Mouse (Mus musculus): ENCODE measurements around the gene C130032M10Rik. TPM values are rescaled to one million over a fixed set of nuclear protein-coding genes. Genes with fewer than 3 reads are reported as not detected.
A peak's percentile ranks its signal among the peaks of the same experiment; 100 is the strongest.

C130032M10Rik gene
- polyA plus RNA-seq, 1 experiment, result 0.06 TPM

DNA sequence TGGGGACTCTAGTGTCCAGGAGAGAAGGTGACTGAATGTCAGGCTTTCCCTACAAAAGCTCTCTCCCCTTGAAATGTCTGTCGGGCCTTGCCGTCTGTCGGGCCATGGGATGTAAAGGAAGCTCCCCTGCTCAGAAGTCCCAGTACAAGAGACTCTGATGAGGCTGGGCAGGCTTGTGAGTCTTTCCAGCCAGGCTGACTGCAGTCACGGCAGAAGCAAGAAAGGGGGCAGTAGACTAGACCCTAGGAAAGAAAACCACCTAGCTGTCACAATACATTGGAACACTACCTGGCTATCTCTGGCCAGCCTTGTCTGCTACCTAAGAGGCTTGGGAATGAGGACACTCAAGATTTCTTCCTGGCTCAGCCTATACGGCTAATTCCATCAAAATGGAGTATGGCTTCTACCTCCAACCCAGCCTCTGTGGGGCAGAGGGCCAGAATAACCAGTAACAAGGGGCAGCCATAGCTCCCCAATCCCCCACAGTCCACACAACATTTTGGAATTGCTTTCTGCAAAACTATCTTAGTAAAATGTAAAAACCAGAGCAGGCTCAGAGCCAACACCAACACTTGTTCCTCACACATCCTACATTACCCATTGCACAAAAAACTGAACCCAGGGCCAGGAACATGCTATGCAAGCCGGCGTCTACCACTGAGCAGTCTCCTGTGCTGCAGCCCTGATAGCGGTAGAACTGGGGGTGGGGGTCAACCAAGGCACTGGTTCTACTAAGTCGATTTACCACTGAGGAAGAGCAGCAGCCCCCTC, 19.4 kb downstream of the C130032M10Rik start:
- no peaks in the 10 kb centered on the region for H3K27me3 ChIP-seq (ENCODE audit: control insufficient read depth, insufficient read depth, insufficient read length)
- no peak overlapping the region for H3K4me2 ChIP-seq (ENCODE audit: low read depth)
- H3ac ChIP-seq (ENCODE audit: control insufficient read depth, insufficient read length), result no peak overlapping the region
- H3K4me3 ChIP-seq, result no peak overlapping the region
- no peaks in the 10 kb centered on the region for H3K79me2 ChIP-seq (ENCODE audit: control insufficient read depth, insufficient read depth)
- TF ChIP-seq MAX (IDR thresholded peaks at IDR 0.05; ENCODE audit: low read depth), result no peak
- no peaks in the 10 kb centered on the region for H3K36me3 ChIP-seq (ENCODE audit: control insufficient read depth, insufficient read depth)

DNA sequence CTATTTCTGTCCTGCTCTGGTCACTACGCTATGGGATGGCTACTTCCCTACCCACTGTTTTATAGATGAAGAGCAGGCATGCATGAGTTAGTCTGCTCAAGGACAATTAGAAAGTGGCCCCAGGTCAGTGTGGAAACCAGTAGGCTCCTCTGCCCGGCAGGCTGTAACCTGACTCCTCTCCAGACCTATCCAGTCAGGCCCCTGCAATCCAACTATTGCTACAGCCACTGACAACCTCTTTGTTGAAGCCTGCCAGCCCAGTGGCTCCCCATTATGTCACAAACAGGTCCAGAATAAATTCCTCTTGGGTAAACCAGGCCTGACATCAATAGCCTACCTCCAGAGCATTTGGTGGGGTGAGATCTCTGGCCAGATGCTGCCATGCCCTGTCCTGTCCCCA, 21.1 kb downstream of the C130032M10Rik start:
- H3K4me3 ChIP-seq, result no peak overlapping the region
- no peak overlapping the region for H3ac ChIP-seq (ENCODE audit: control insufficient read depth, insufficient read length)

GRCm38 (mm10) chr9:114538996-114539563, 23.6 kb downstream of the C130032M10Rik start:
- Histone ChIP-seq H3ac (ENCODE audit: control insufficient read depth, insufficient read length) (no peak overlapping the region), H3K27me3 (ENCODE audit: control insufficient read depth, insufficient read depth, insufficient read length) (no peaks in the 10 kb centered on the region), H3K4me3 (no peak overlapping the region), H3K79me2 (ENCODE audit: control insufficient read depth, insufficient read depth) (no peaks in the 10 kb centered on the region), H3K4me2 (ENCODE audit: low read depth) (no peak overlapping the region), H3K36me3 (ENCODE audit: control insufficient read depth, insufficient read depth) (no peaks in the 10 kb centered on the region)
- TF ChIP-seq REST (IDR thresholded peaks at IDR 0.05; ENCODE audit: insufficient read depth, insufficient read length) (no peak), E2F4 (IDR thresholded peaks at IDR 0.05; ENCODE audit: insufficient read depth) (no peak), TCF3 (IDR thresholded peaks at IDR 0.05; ENCODE audit: insufficient read length, low read depth) (no peak), MAX (IDR thresholded peaks at IDR 0.05; ENCODE audit: low read depth) (no peak), POLR2A (IDR thresholded peaks at IDR 0.05; ENCODE audit: insufficient read length, low read depth) (no peak), SRF (IDR thresholded peaks at IDR 0.05; ENCODE audit: control insufficient read depth, insufficient read length, low read depth) (no peak), CEBPB (IDR thresholded peaks at IDR 0.05; ENCODE audit: insufficient read depth, poor library complexity, severe bottlenecking) (no peak), USF1 (IDR thresholded peaks at IDR 0.05; ENCODE audit: low read depth) (no peak), MYOD1 (IDR thresholded peaks at IDR 0.05; ENCODE audit: control insufficient read depth in 1 of 3, insufficient read length in 2 of 3, low read depth in 2 of 3) (no peak), MYOG (IDR thresholded peaks at IDR 0.05; ENCODE audit: control insufficient read depth in 1 of 3, insufficient read depth in 1 of 3, insufficient read length in 2 of 3, low read depth in 2 of 3) (no peak), POLR2AphosphoS2 (IDR thresholded peaks at IDR 0.05; ENCODE audit: insufficient read length, low read depth) (no peak), TCF12 (IDR thresholded peaks at IDR 0.05; ENCODE audit: insufficient read depth, poor library complexity, severe bottlenecking) (no peak)

More for the DNA sequence above, 21.1 kb downstream of the C130032M10Rik start:
- Histone ChIP-seq H3K27me3 (ENCODE audit: control insufficient read depth, insufficient read depth, insufficient read length) (no peaks in the 10 kb centered on the region), H3K4me2 (ENCODE audit: low read depth) (no peak overlapping the region), H3K36me3 (ENCODE audit: control insufficient read depth, insufficient read depth) (no peaks in the 10 kb centered on the region), H3K79me2 (ENCODE audit: control insufficient read depth, insufficient read depth) (no peaks in the 10 kb centered on the region)
- TF ChIP-seq E2F4 (IDR thresholded peaks at IDR 0.05; ENCODE audit: insufficient read depth) (no peak), SRF (IDR thresholded peaks at IDR 0.05; ENCODE audit: control insufficient read depth, insufficient read length, low read depth) (no peak), MAX (IDR thresholded peaks at IDR 0.05; ENCODE audit: low read depth) (no peak), MYOG (IDR thresholded peaks at IDR 0.05; ENCODE audit: control insufficient read depth in 1 of 3, insufficient read depth in 1 of 3, insufficient read length in 2 of 3, low read depth in 2 of 3) (no peak), REST (IDR thresholded peaks at IDR 0.05; ENCODE audit: insufficient read depth, insufficient read length) (no peak), POLR2A (IDR thresholded peaks at IDR 0.05; ENCODE audit: insufficient read length, low read depth) (no peak), MYOD1 (IDR thresholded peaks at IDR 0.05; ENCODE audit: control insufficient read depth in 1 of 3, insufficient read length in 2 of 3, low read depth in 2 of 3) (no peak), CEBPB (IDR thresholded peaks at IDR 0.05; ENCODE audit: insufficient read depth, poor library complexity, severe bottlenecking) (no peak), USF1 (IDR thresholded peaks at IDR 0.05; ENCODE audit: low read depth) (no peak), TCF12 (IDR thresholded peaks at IDR 0.05; ENCODE audit: insufficient read depth, poor library complexity, severe bottlenecking) (no peak), POLR2AphosphoS2 (IDR thresholded peaks at IDR 0.05; ENCODE audit: insufficient read length, low read depth) (no peak), TCF3 (IDR thresholded peaks at IDR 0.05; ENCODE audit: insufficient read length, low read depth) (no peak)

DNA sequence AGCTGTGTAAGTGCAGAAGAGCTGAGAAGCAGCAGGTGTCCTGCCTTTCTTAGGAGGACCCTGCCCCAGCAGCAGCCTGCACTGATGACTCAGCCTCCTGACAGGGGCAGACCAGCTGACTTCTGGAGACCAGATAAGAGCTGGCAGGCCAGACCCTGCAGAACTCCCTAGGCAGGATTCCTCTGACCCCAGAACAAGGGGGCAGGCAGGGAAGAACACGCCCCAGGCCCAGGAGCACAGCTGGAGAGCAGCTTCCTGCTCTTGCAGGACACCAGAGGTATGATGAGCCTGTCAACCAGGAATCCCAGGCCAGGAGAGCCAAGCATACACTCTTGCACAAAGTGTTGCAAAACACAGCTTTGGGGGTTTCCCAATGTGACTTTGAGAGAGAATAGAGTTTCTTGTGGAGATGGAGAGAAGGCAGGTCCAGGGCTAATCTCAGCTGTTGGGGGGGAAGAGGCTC, 25.8 kb downstream of the C130032M10Rik start:
- H3K36me3 ChIP-seq (ENCODE audit: control insufficient read depth, insufficient read depth), result no peaks in the 10 kb centered on the region
- peak in 2 of 3 experiments; percentile 90 to 91 for TF ChIP-seq MYOD1 (IDR thresholded peaks at IDR 0.05; ENCODE audit: control insufficient read depth in 1 of 3, insufficient read length in 2 of 3, low read depth in 2 of 3)
- TF ChIP-seq TCF12 (IDR thresholded peaks at IDR 0.05; ENCODE audit: insufficient read depth, poor library complexity, severe bottlenecking), result peak; percentile 40
- TF ChIP-seq MAX (IDR thresholded peaks at IDR 0.05; ENCODE audit: low read depth), result no peak
- peak in 2 of 3 experiments; percentile 86 to 91 for TF ChIP-seq MYOG (IDR thresholded peaks at IDR 0.05; ENCODE audit: control insufficient read depth in 1 of 3, insufficient read depth in 1 of 3, insufficient read length in 2 of 3, low read depth in 2 of 3)
- H3K79me2 ChIP-seq (ENCODE audit: control insufficient read depth, insufficient read depth), result no peaks in the 10 kb centered on the region
- H3K4me2 ChIP-seq (ENCODE audit: low read depth), result no peak overlapping the region
- H3ac ChIP-seq (ENCODE audit: control insufficient read depth, insufficient read length), result no peak overlapping the region
- H3K4me3 ChIP-seq, result no peak overlapping the region
- H3K27me3 ChIP-seq (ENCODE audit: control insufficient read depth, insufficient read depth, insufficient read length), result no peaks in the 10 kb centered on the region

All from myocyte (in vitro differentiated cells).